Mouse (Mus musculus) liver, embryonic 14.5 days (tissue): ENCODE measurements at regions not wholly inside any gene's neighbourhood (a gene's known extent, or its start where the extent isn't known, plus 50 kb on each side); places are given as distances from the start of the nearest gene placed in this dataset.

ENCODE experiments used
- ATAC-seq: fragments of 200-750 bp; cut with Nextera tagmentation; 2 replicates; pipeline ENCODE4 v1.8.0; 2017; ENCODE audit warnings: moderate number of reproducible peaks, mild to moderate bottlenecking, moderate library complexity; ENCODE audit not compliant: insufficient read depth
- DNase-seq, 3 experiments: peaks; one replicate each; pipeline ENCODE4 v3.0.0-alpha.2; 2012 to 2013; ENCODE audit warnings: low read depth in 3 of 3, low spot score in 3 of 3
- H3K27ac ChIP-seq: fragments of 300-500 bp; sonication (generic); 2 replicates; pipeline ENCODE4 v1.5.1; 2014; ENCODE audit warnings: moderate library complexity, mild to moderate bottlenecking, control low read depth, inconsistent platforms
- H3K27me3 ChIP-seq: fragments of 300-500 bp; sonication (generic); 2 replicates; pipeline ENCODE4 v1.6.1; 2014; ENCODE audit warnings: mild to moderate bottlenecking, low read length, moderate library complexity; ENCODE audit not compliant: control insufficient read depth, insufficient read depth
- H3K36me3 ChIP-seq: fragments of 300-500 bp; sonication (generic); replicated peaks from 2 replicates; pipeline ENCODE4 v1.6.1; 2014; ENCODE audit warnings: low read depth; ENCODE audit not compliant: control insufficient read depth, insufficient read depth
- H3K4me1 ChIP-seq, 2 experiments: fragments of 200-500 bp in 1 of 2; fragments of 300-500 bp in 1 of 2; sonication (generic) in 1 of 2; replicated peaks; 2 replicates each; pipeline ENCODE4 v1.6.1; 2012 to 2014; ENCODE audit warnings: antibody characterized with exemption in 1 of 2, inconsistent platforms in 1 of 2, low read length in 1 of 2; ENCODE audit not compliant: control insufficient read depth in 2 of 2, insufficient read depth in 2 of 2
- H3K4me2 ChIP-seq: fragments of 300-500 bp; sonication (generic); 2 replicates; pipeline ENCODE4 v1.6.1; 2014; ENCODE audit warnings: low read depth, mild to moderate bottlenecking, control low read depth, moderate library complexity
- H3K4me3 ChIP-seq, 2 experiments: fragments of 200-500 bp in 1 of 2; fragments of 300-500 bp in 1 of 2; sonication (generic) in 1 of 2; 2 replicates each; pipeline ENCODE4 v1.5.1; 2012 to 2014; ENCODE audit warnings: low read depth in 2 of 2, low read length in 2 of 2, mild to moderate bottlenecking in 2 of 2, control low read depth in 1 of 2, inconsistent platforms in 1 of 2, moderate library complexity in 1 of 2; ENCODE audit not compliant: insufficient read depth in 1 of 2
- H3K9ac ChIP-seq: fragments of 300-500 bp; sonication (generic); replicated peaks from 2 replicates; pipeline ENCODE4 v1.6.1; 2014; ENCODE audit warnings: mild to moderate bottlenecking, control low read depth, moderate library complexity
- H3K9me3 ChIP-seq: fragments of 300-500 bp; sonication (generic); 2 replicates; pipeline ENCODE4 v1.6.1; 2016; ENCODE audit warnings: low read length, mixed read lengths; ENCODE audit not compliant: control insufficient read depth
- CTCF ChIP-seq: IDR thresholded peaks from 2 replicates; pipeline ENCODE4 v1.5.1; 2016; ENCODE audit warnings: antibody characterized with exemption, low read depth, control low read depth
- EP300 ChIP-seq: IDR thresholded peaks from 2 replicates; pipeline ENCODE4 v1.6.1; 2016; ENCODE audit warnings: antibody characterized with exemption, low read depth
- WGBS: fragments of 180-500 bp; shearing (Covaris S2); extraction: QIAGEN DNeasy Blood & Tissue Kit; methylation state at CpG from one replicate; pipeline ENCODE4 v1.1.7; 2014; ENCODE audit not compliant: insufficient replicate concordance; 5-methylcytosine and 5-hydroxymethylcytosine counted together

GRCm38 (mm10) chr17:80801991-80802390 is 73.7 kb upstream of the Map4k3 start:
- peaks cover 0 to 4% of the 10 kb centered on the region in 2 experiments; a peak in 1 of 4 replicates for H3K4me1 ChIP-seq
- H3K27ac ChIP-seq = no peak overlapping the region
- no peak overlapping the region for H3K4me2 ChIP-seq
- H3K9ac ChIP-seq = no peak overlapping the region
- TF ChIP-seq CTCF (no peak), EP300 (no peak)
- H3K4me3 ChIP-seq = no peak overlapping the region
- no peak for DNase-seq
- ATAC-seq = no peak
- WGBS = 35% methylated on average over 8 of the region's 8 CpGs
- H3K36me3 ChIP-seq = no peaks in the 10 kb centered on the region
- H3K9me3 ChIP-seq = no peaks in the 10 kb centered on the region
- no peaks in the 10 kb centered on the region for H3K27me3 ChIP-seq

- no peak overlapping the region for H3K9ac ChIP-seq
- no peak for ATAC-seq
- TF ChIP-seq EP300 (no peak), CTCF (no peak)
- H3K9me3 ChIP-seq = no peaks in the 10 kb centered on the region
- H3K27ac ChIP-seq = no peak overlapping the region
- DNase-seq = no peak
- no peaks in the 10 kb centered on the region for H3K36me3 ChIP-seq
- H3K4me1 ChIP-seq = peaks cover 0 to 4% of the 10 kb centered on the region in 2 experiments; a peak in 1 of 4 replicates
- WGBS = 6% methylated on average over 16 of the region's 16 CpGs
- H3K4me3 ChIP-seq = no peak overlapping the region
- peak overlapping the region; percentile 15; the same call in 1 of the 2 replicates for H3K4me2 ChIP-seq
- H3K27me3 ChIP-seq = no peaks in the 10 kb centered on the region
Observed at GRCm38 (mm10) chr17:80801451-80801983, 73.2 kb upstream of the Map4k3 start.

GRCm38 (mm10) chr17:80800877-80801276 is 72.6 kb upstream of the Map4k3 start:
- no peak overlapping the region for H3K4me3 ChIP-seq
- H3K4me1 ChIP-seq = peaks cover 0 to 4% of the 10 kb centered on the region in 2 experiments; a peak in 1 of 4 replicates
- 50% methylated on average over 13 of the region's 13 CpGs for WGBS
- H3K27ac ChIP-seq = no peak overlapping the region
- no peaks in the 10 kb centered on the region for H3K36me3 ChIP-seq
- no peaks in the 10 kb centered on the region for H3K27me3 ChIP-seq
- H3K9ac ChIP-seq = no peak overlapping the region
- no peak for DNase-seq
- H3K9me3 ChIP-seq = no peaks in the 10 kb centered on the region
- TF ChIP-seq EP300 (no peak), CTCF (no peak)
- no peak for ATAC-seq
- no peak overlapping the region for H3K4me2 ChIP-seq

- TF ChIP-seq CTCF (no peak), EP300 (no peak)
- Histone ChIP-seq H3K4me1 (peaks cover 0 to 4% of the 10 kb centered on the region in 2 experiments; a peak in 1 of 4 replicates), H3K27ac (no peak overlapping the region), H3K9me3 (no peaks in the 10 kb centered on the region), H3K36me3 (no peaks in the 10 kb centered on the region), H3K4me3 (no peak overlapping the region), H3K9ac (no peak overlapping the region), H3K4me2 (no peak overlapping the region), H3K27me3 (no peaks in the 10 kb centered on the region)
- WGBS = 52% methylated on average over 5 of the region's 5 CpGs
- ATAC-seq (no peak), DNase-seq (no peak)
Observed at GRCm38 (mm10) chr17:80800454-80800853, 72.2 kb upstream of the Map4k3 start.

- DNase-seq = no peak
- Histone ChIP-seq H3K9ac (no peak overlapping the region), H3K27me3 (no peaks in the 10 kb centered on the region), H3K4me3 (no peak overlapping the region), H3K27ac (no peak overlapping the region), H3K9me3 (no peaks in the 10 kb centered on the region), H3K4me2 (no peak overlapping the region), H3K36me3 (no peaks in the 10 kb centered on the region), H3K4me1 (peaks cover 0 to 4% of the 10 kb centered on the region in 2 experiments; a peak in 1 of 4 replicates)
- no peak for ATAC-seq
- WGBS = 74% methylated on average over 6 of the region's 6 CpGs
- TF ChIP-seq CTCF = no peak
- TF ChIP-seq EP300 = no peak
Observed at GRCm38 (mm10) chr17:80799061-80799460, 70.8 kb upstream of the Map4k3 start.
